Mouse (Mus musculus) ovary, postnatal 36 days (tissue): ENCODE results near the gene Awat2.
"Not testable (repeated sequence)": the region's sequence is repeated elsewhere in the genome, so short reads cannot be mapped to it uniquely, and the experiment has no call there.

Experiments
- DNase-seq: peaks from one replicate; pipeline ENCODE4 v3.0.0; 2022; ENCODE audit warnings: low spot score, mixed read lengths

The Awat2 gene

GRCm38 (mm10) chrX:100442617-100443016 lies at the start of gene Awat2:
Gene Awat2 (minus strand): TSS chrX:100442717.
- not testable (repeated sequence) for DNase-seq

GRCm38 (mm10) chrX:100480317-100480716 lies 37.8 kb upstream of the Awat2 start:
- peak; percentile 57 for DNase-seq

GRCm38 (mm10) chrX:100475569-100476223 lies 33.2 kb upstream of the Awat2 start:
- no peak for DNase-seq

GRCm38 (mm10) chrX:100471491-100471890 lies 29.0 kb upstream of the Awat2 start:
- DNase-seq, result no peak

GRCm38 (mm10) chrX:100470126-100470525 lies 27.6 kb upstream of the Awat2 start:
- no peak for DNase-seq

GRCm38 (mm10) chrX:100468047-100468446 lies 25.5 kb upstream of the Awat2 start:
- DNase-seq, result no peak

- DNase-seq, result no peak
Observed at GRCm38 (mm10) chrX:100443532-100443931, 1.0 kb upstream of the Awat2 start.

GRCm38 (mm10) chrX:100432311-100432710 lies 10.2 kb downstream of the Awat2 start:
- no peak for DNase-seq

GRCm38 (mm10) chrX:100428693-100429092 lies 13.8 kb downstream of the Awat2 start, which contains the start of gene Otud6a:
Gene Otud6a (plus strand): TSS chrX:100429013.
- DNase-seq, result no peak

- no peak for DNase-seq
Observed at GRCm38 (mm10) chrX:100409245-100409644, 33.3 kb downstream of the Awat2 start.

GRCm38 (mm10) chrX:100401657-100402056 lies 40.9 kb downstream of the Awat2 start:
- DNase-seq, result no peak

- DNase-seq, result no peak
Observed at GRCm38 (mm10) chrX:100400900-100401299, 41.6 kb downstream of the Awat2 start.

GRCm38 (mm10) chrX:100395026-100395425 lies 47.5 kb downstream of the Awat2 start:
- DNase-seq, result no peak

GRCm38 (mm10) chrX:100394223-100394861 lies 48.2 kb downstream of the Awat2 start:
- no peak for DNase-seq

GRCm38 (mm10) chrX:100392304-100392703 lies 50.2 kb downstream of the Awat2 start:
- DNase-seq, result peak; percentile 13

- DNase-seq, result no peak
Observed at GRCm38 (mm10) chrX:100389887-100390286, 52.6 kb downstream of the Awat2 start.

GRCm38 (mm10) chrX:100356974-100357373 lies 85.5 kb downstream of the Awat2 start:
- DNase-seq, result no peak
